Mouse (Mus musculus) heart, postnatal 0 days (tissue): ENCODE data around the gene Supt20. TPM values are rescaled to one million over a fixed set of nuclear protein-coding genes. Genes with fewer than 3 reads are reported as not detected.

Experiments
- ATAC-seq: fragments of 200-750 bp; cut with Nextera tagmentation; 2 replicates; pipeline ENCODE4 v1.8.0; 2017; ENCODE audit warnings: low read depth, moderate number of reproducible peaks, moderate library complexity; ENCODE audit not compliant: insufficient read depth
- DNase-seq: peaks from one replicate; pipeline ENCODE4 v3.0.0-alpha.2; 2016; ENCODE audit warnings: low spot score
- H3K27ac ChIP-seq: fragments of 300-500 bp; sonication (generic); 2 replicates; pipeline ENCODE4 v1.5.1; 2014; ENCODE audit warnings: low read depth, mild to moderate bottlenecking
- H3K27me3 ChIP-seq: fragments of 300-500 bp; sonication (generic); 2 replicates; pipeline ENCODE4 v1.6.1; 2014; ENCODE audit warnings: low read length, mixed read lengths; ENCODE audit not compliant: control insufficient read depth, insufficient read depth
- H3K36me3 ChIP-seq: fragments of 300-500 bp; sonication (generic); replicated peaks from 2 replicates; pipeline ENCODE4 v1.6.1; 2014; ENCODE audit warnings: low read length, mixed read lengths; ENCODE audit not compliant: control insufficient read depth, insufficient read depth
- H3K4me1 ChIP-seq: fragments of 300-500 bp; sonication (generic); 2 replicates; pipeline ENCODE4 v1.6.1; 2014; ENCODE audit warnings: antibody characterized with exemption; ENCODE audit not compliant: control insufficient read depth, insufficient read depth
- H3K4me2 ChIP-seq: fragments of 300-500 bp; sonication (generic); 2 replicates; pipeline ENCODE4 v1.6.1; 2014; ENCODE audit warnings: low read depth, mild to moderate bottlenecking, low read length, moderate library complexity
- H3K4me3 ChIP-seq: fragments of 300-500 bp; sonication (generic); 2 replicates; pipeline ENCODE4 v1.5.1; 2014; ENCODE audit warnings: low read depth, low read length
- H3K9ac ChIP-seq: fragments of 300-500 bp; sonication (generic); replicated peaks from 2 replicates; pipeline ENCODE4 v1.6.1; 2014; ENCODE audit warnings: low read depth, low read length, mixed read lengths
- H3K9me3 ChIP-seq: fragments of 300-500 bp; sonication (generic); replicated peaks from 2 replicates; pipeline ENCODE4 v1.6.1; 2016; ENCODE audit warnings: low read length; ENCODE audit not compliant: control insufficient read depth
- CTCF ChIP-seq: IDR thresholded peaks from 2 replicates; pipeline ENCODE4 v1.5.1; 2016; ENCODE audit warnings: antibody characterized with exemption, control low read depth, low read depth
- EP300 ChIP-seq: IDR thresholded peaks from 2 replicates; pipeline ENCODE4 v1.6.1; 2016; ENCODE audit warnings: antibody characterized with exemption, low read depth
- WGBS: fragments of 180-500 bp; shearing (Covaris S2); extraction: QIAGEN DNeasy Blood & Tissue Kit; methylation state at CpG from one replicate; pipeline ENCODE4 v1.1.7; 2014; 5-methylcytosine and 5-hydroxymethylcytosine counted together
- polyA plus RNA-seq: library from polyadenylated mRNA; unstranded; fragments of >200 nt; fragmentation: Nextera tagmentation; extraction: Ambion mirVana; gene quantifications from 2 replicates; pipeline ENCODE4 v1.2.1, GENCODE M21; 2015
- total RNA-seq: library from RNA; depleted of rRNA; stranded (reverse); fragments of >200 nt; gene quantifications from 2 replicates; pipeline ENCODE4 v1.2.3, GENCODE M21; 2014; ENCODE audit warnings: low replicate concordance

Supt20 gene
- total and polyA plus RNA-seq, 2 experiments from 2014 or later: 30.5 to 31.4 TPM

DNA sequence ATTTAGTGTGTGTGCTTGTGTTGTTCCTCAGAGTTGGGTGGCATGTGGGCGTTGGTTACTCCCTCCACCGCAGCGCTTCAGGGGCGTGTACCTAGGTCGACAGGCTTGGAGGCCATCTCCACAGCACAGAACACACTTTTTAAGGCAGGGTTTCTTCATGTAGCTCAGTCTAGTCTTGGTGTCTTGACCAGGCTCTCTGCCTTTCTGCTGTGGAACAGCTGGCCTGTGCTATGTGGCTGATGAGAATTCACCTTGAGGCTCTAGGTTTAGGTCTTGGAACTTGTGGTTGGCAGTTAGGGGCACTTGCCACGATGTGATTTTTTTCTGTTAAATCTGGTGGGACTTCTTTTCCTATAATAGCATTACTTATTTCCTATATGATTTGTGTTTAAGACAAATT is 21.6 kb downstream of the Supt20 start, which contains the start of gene Gm21958:
Gm21958 (minus strand) TSS at position 101 of the 400 bp plus-strand sequence.
- H3K4me2 ChIP-seq: no peak within 1 kb of the TSS
- 88% methylated on average over 6 of the region's 6 CpGs for WGBS
- H3K9ac ChIP-seq: no peak within 1 kb of the TSS
- TF ChIP-seq EP300 (no peak), CTCF (no peak)
- peaks cover 84% of the 10 kb centered on the region for H3K36me3 ChIP-seq
- no peaks in the 10 kb centered on the region for H3K9me3 ChIP-seq
- DNase-seq: no peak
- H3K4me3 ChIP-seq: no peak within 1 kb of the TSS
- ATAC-seq: no peak
- no peaks in the 10 kb centered on the region for H3K27me3 ChIP-seq
- no peaks in the 10 kb centered on the region for H3K4me1 ChIP-seq
- no peak within 1 kb of the TSS for H3K27ac ChIP-seq

- peaks cover 79% of the 10 kb centered on the region for H3K36me3 ChIP-seq
- TF ChIP-seq CTCF (no peak), EP300 (no peak)
- WGBS: 85% methylated on average over 6 of the region's 6 CpGs
These were observed 22.9 kb downstream of the Supt20 start for GRCm38 (mm10) chr3:54715461-54715860.

GRCm38 (mm10) chr3:54717348-54717747 is 24.7 kb downstream of the Supt20 start:
- WGBS: 84% methylated on average over 6 of the region's 6 CpGs
- DNase-seq (no peak), ATAC-seq (no peak)
- Histone ChIP-seq H3K36me3 (peaks cover 78% of the 10 kb centered on the region), H3K4me1 (no peaks in the 10 kb centered on the region), H3K9ac (no peak overlapping the region), H3K4me2 (no peak overlapping the region), H3K27me3 (no peaks in the 10 kb centered on the region), H3K4me3 (no peak overlapping the region), H3K9me3 (no peaks in the 10 kb centered on the region), H3K27ac (no peak overlapping the region)
- no peak for TF ChIP-seq EP300
- no peak for TF ChIP-seq CTCF

More at GRCm38 (mm10) chr3:54715461-54715860, 22.9 kb downstream of the Supt20 start:
- H3K9ac ChIP-seq: no peak overlapping the region
- H3K4me3 ChIP-seq: no peak overlapping the region
- H3K27ac ChIP-seq: no peak overlapping the region
- ATAC-seq: no peak
- no peak for DNase-seq
- no peaks in the 10 kb centered on the region for H3K4me1 ChIP-seq
- H3K27me3 ChIP-seq: no peaks in the 10 kb centered on the region
- H3K4me2 ChIP-seq: no peak overlapping the region
- no peaks in the 10 kb centered on the region for H3K9me3 ChIP-seq

DNA sequence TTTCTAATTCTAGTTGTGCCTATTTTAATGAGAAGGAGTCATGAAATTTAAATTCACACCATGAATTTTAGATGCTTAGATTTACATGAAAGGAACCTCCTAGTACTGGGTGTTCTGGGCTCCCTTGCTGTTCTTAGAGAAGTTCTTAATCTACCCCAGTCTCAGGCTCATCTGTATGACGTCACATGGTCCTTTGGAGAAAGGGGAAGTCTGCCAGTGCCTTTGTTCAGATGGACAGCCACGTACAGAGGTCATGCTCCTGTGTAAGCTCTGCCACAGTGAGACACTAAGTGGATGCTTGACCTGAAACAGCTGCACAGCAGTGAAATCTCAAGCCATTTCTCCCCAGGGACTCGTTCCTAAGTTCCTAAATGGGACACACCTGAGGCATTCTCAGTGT is 26.3 kb downstream of the Supt20 start:
- Histone ChIP-seq H3K4me3 (no peak overlapping the region), H3K9me3 (no peaks in the 10 kb centered on the region), H3K27me3 (no peaks in the 10 kb centered on the region), H3K4me1 (peaks cover 4% of the 10 kb centered on the region; the same call in 1 of the 2 replicates), H3K27ac (no peak overlapping the region), H3K4me2 (no peak overlapping the region), H3K36me3 (peaks cover 84% of the 10 kb centered on the region), H3K9ac (no peak overlapping the region)
- WGBS: 66% methylated on average over 3 of the region's 3 CpGs
- no peak for TF ChIP-seq CTCF
- TF ChIP-seq EP300: no peak
- no peak for DNase-seq
- no peak for ATAC-seq

- H3K36me3 ChIP-seq: peaks cover 74% of the 10 kb centered on the region
- WGBS: 75% methylated on average over 10 of the region's 10 CpGs
- no peak overlapping the region for H3K9ac ChIP-seq
- H3K4me3 ChIP-seq: no peak overlapping the region
- no peaks in the 10 kb centered on the region for H3K27me3 ChIP-seq
- H3K27ac ChIP-seq: peak overlapping the region; percentile 43; the same call in 1 of the 2 replicates
- no peak overlapping the region for H3K4me2 ChIP-seq
- no peak for DNase-seq
- no peak for ATAC-seq
- TF ChIP-seq CTCF (no peak), EP300 (no peak)
- peaks cover 4% of the 10 kb centered on the region; the same call in 1 of the 2 replicates for H3K4me1 ChIP-seq
- H3K9me3 ChIP-seq: no peaks in the 10 kb centered on the region
These were observed 31.3 kb downstream of the Supt20 start for GRCm38 (mm10) chr3:54723741-54724500.
